Comparison of ENCODE assay signal across 22 mouse cellular contexts in the genomic region with DNA sequence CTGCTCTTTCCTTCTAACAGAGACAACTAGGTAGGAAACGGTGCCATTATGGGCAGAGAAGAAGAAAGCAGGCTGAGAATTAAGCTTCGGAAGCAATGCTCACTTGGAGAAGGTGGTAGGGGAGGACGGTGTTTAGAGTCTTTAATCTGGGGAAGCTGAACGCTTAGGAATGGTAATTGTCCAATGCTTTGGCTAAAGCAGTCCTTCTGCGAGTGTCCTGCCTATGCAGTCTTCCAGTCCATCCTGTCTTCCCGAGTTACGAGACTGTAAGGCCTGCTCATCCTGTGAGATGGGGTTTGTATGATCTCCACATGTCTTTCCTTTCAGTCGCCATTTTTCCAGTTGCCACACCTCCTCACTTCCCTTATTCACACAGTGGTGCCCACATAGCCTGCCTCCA.
DNase-seq lines count a peak whose midpoint lies in the region; ATAC-seq lines count a peak whose summit lies in the region.
"Had no signal": no experiment of that assay in that cellular context is flagged by ENCODE, and none has a peak within 500 bp of the region (broad histone marks: within the 10 kb centered on the region; RNA-seq: fewer than 3 reads in every experiment).

No protein-coding gene starts in this region.

- intact Hi-C loops in heart, postnatal 36 days (cut with DNase I): no loop called here

- H3K4me1 ChIP-seq in hindbrain, embryonic 14.5 days (replicated peaks; ENCODE audit: control insufficient read depth, insufficient read depth, low read length): no peaks in the 10 kb centered on the region
- H3K4me1 ChIP-seq in hindbrain, embryonic 16.5 days (ENCODE audit: control insufficient read depth, insufficient read depth, low read depth, low read length): 0 out of 2 replicates have a peak, but pooled peaks cover 2% of the 10 kb centered on the region
- 0 out of 2 replicates have a peak, but pooled peaks cover 3% of the 10 kb centered on the region for H3K4me1 ChIP-seq in neural tube, embryonic 13.5 days (replicated peaks)
- H3K4me1 ChIP-seq: embryonic facial prominence, embryonic 13.5 days; embryonic facial prominence, embryonic 15.5 days had no signal

- H3K27me3 ChIP-seq in hindbrain, embryonic 14.5 days (ENCODE audit: control insufficient read depth, insufficient read depth, low read length): no peaks in the 10 kb centered on the region
- no peaks in the 10 kb centered on the region for H3K27me3 ChIP-seq in hindbrain, embryonic 16.5 days (replicated peaks; ENCODE audit: control insufficient read depth, insufficient read depth, low read length)
- no peaks in the 10 kb centered on the region for H3K27me3 ChIP-seq in neural tube, embryonic 13.5 days
- H3K27me3 ChIP-seq: embryonic facial prominence, embryonic 13.5 days; embryonic facial prominence, embryonic 15.5 days had no signal

- H3K9ac ChIP-seq in hindbrain, embryonic 14.5 days: no peak overlapping the region
- no peak overlapping the region for H3K9ac ChIP-seq in hindbrain, embryonic 16.5 days (ENCODE audit: low read depth, low read length)
- H3K9ac ChIP-seq in neural tube, embryonic 13.5 days: no peak overlapping the region
- H3K9ac ChIP-seq: embryonic facial prominence, embryonic 13.5 days; embryonic facial prominence, embryonic 15.5 days had no signal

- 0 out of 2 replicates have a peak overlapping the region, but pooled peaks have one; percentile 21 for H3K27ac ChIP-seq in hindbrain, embryonic 14.5 days
- H3K27ac ChIP-seq in hindbrain, embryonic 16.5 days (ENCODE audit: low read depth, low read length): no peak overlapping the region
- H3K27ac ChIP-seq in neural tube, embryonic 13.5 days (replicated peaks): 0 out of 2 replicates have a peak overlapping the region, but pooled peaks have one; percentile 4
- H3K27ac ChIP-seq: embryonic facial prominence, embryonic 13.5 days; embryonic facial prominence, embryonic 15.5 days; forebrain, embryonic 10.5 days had no signal

- WGBS in hindbrain, embryonic 14.5 days: 66% methylated on average over 8 of the region's 8 CpGs
- 70% methylated on average over 8 of the region's 8 CpGs for WGBS in hindbrain, embryonic 16.5 days
- WGBS in neural tube, embryonic 13.5 days: 76% methylated on average over 8 of the region's 8 CpGs

- H3K36me3 ChIP-seq in hindbrain, embryonic 14.5 days (replicated peaks; ENCODE audit: control insufficient read depth, insufficient read depth): peaks cover 10% of the 10 kb centered on the region; the same call in 1 of the 2 replicates
- H3K36me3 ChIP-seq in hindbrain, embryonic 16.5 days (ENCODE audit: control insufficient read depth, insufficient read depth, low read length): no peaks in the 10 kb centered on the region
- 0 out of 2 replicates have a peak, but pooled peaks cover 22% of the 10 kb centered on the region for H3K36me3 ChIP-seq in neural tube, embryonic 13.5 days
- H3K36me3 ChIP-seq: embryonic facial prominence, embryonic 13.5 days; embryonic facial prominence, embryonic 15.5 days; forebrain, embryonic 10.5 days had no signal

- peak; percentile 61 for DNase-seq in heart, adult 11 months
- no peak for DNase-seq in heart, postnatal 36 days
- no peak for DNase-seq in hindbrain, embryonic 14.5 days (ENCODE audit: low spot score)
- no peak for DNase-seq in neural tube, embryonic 10.5 days (ENCODE audit: extremely low spot score, low spot score)
- DNase-seq: adrenal gland, adult 2 months; adrenal gland, postnatal 10 days; adrenal gland, postnatal 25 days; cerebellum, adult 11 months; cerebellum, adult 18-20 months; cerebellum, adult 8-10 months; cerebellum, adult 9-11 months; cerebellum, postnatal 14 days; cerebellum, postnatal 36 days; embryo, embryonic 11 days had no signal

- no peaks in the 10 kb centered on the region for H3K9me3 ChIP-seq in hindbrain, embryonic 14.5 days (ENCODE audit: control insufficient read depth, low read length)
- no peaks in the 10 kb centered on the region for H3K9me3 ChIP-seq in hindbrain, embryonic 16.5 days (ENCODE audit: control insufficient read depth, low read length)
- no peaks in the 10 kb centered on the region for H3K9me3 ChIP-seq in neural tube, embryonic 13.5 days
- H3K9me3 ChIP-seq: embryonic facial prominence, embryonic 13.5 days; embryonic facial prominence, embryonic 15.5 days; forebrain, embryonic 10.5 days had no signal

- no peak for ATAC-seq in hindbrain, embryonic 14.5 days (ENCODE audit: low FRiP score)
- ATAC-seq in hindbrain, embryonic 16.5 days: no peak
- ATAC-seq in neural tube, embryonic 13.5 days (ENCODE audit: low read depth): no peak
- ATAC-seq: forebrain, embryonic 14.5 days; forebrain, embryonic 16.5 days had no signal

- H3K4me3 ChIP-seq in hindbrain, embryonic 14.5 days (replicated peaks; ENCODE audit: low read length): no peak overlapping the region
- no peak overlapping the region for H3K4me3 ChIP-seq in hindbrain, embryonic 16.5 days (ENCODE audit: low read length)
- no peak overlapping the region for H3K4me3 ChIP-seq in neural tube, embryonic 13.5 days
- H3K4me3 ChIP-seq: embryonic facial prominence, embryonic 13.5 days; embryonic facial prominence, embryonic 15.5 days; erythroblast, embryonic 14.5 days; forebrain, embryonic 10.5 days had no signal

- H3K4me2 ChIP-seq in hindbrain, embryonic 14.5 days (replicated peaks): no peak overlapping the region
- no peak overlapping the region for H3K4me2 ChIP-seq in hindbrain, embryonic 16.5 days (ENCODE audit: low read length)
- no peak overlapping the region for H3K4me2 ChIP-seq in neural tube, embryonic 13.5 days
- H3K4me2 ChIP-seq: embryonic facial prominence, embryonic 13.5 days; embryonic facial prominence, embryonic 15.5 days had no signal
